Mouse (Mus musculus): ENCODE results near the gene Htr6. TPM values are rescaled to one million over a fixed set of nuclear protein-coding genes. Genes with fewer than 3 reads are reported as not detected.

The Htr6 gene
- polyA plus RNA-seq, 1 experiment from 2014 or later = not detected

- 41% methylated on average over 4 of the region's 4 CpGs for WGBS
- 0 out of 2 replicates have a peak, but pooled peaks cover 4% of the 10 kb centered on the region for H3K36me3 ChIP-seq (ENCODE audit: control insufficient read depth, insufficient read depth, low read length)
- no peak overlapping the region for H3K4me3 ChIP-seq (replicated peaks; ENCODE audit: low read length)
- H3K4me2 ChIP-seq (ENCODE audit: low read depth, low read length) = no peak overlapping the region
- 0 out of 2 replicates have a peak, but pooled peaks cover 3% of the 10 kb centered on the region for H3K27me3 ChIP-seq (ENCODE audit: control insufficient read depth, insufficient read depth, low read length)
- peaks cover 11% of the 10 kb centered on the region for H3K4me1 ChIP-seq (ENCODE audit: control insufficient read depth, insufficient read depth, low read length)
- ATAC-seq (ENCODE audit: insufficient read depth, low FRiP score) = no peak; the same call in 1 of the 2 replicates
- H3K9ac ChIP-seq (ENCODE audit: low read length) = no peak overlapping the region
- peaks cover 4% of the 10 kb centered on the region for H3K9me3 ChIP-seq (replicated peaks; ENCODE audit: control insufficient read depth, low read length)
- no peak overlapping the region for H3K27ac ChIP-seq (ENCODE audit: low read length)
Measured at GRCm38 (mm10) chr4:139034540-139034939, 40.8 kb downstream of the Htr6 start.

GRCm38 (mm10) chr4:139034010-139034367 is 41.4 kb downstream of the Htr6 start:
- 76% methylated on average over 8 of the region's 8 CpGs for WGBS
- Histone ChIP-seq H3K4me3 (replicated peaks; ENCODE audit: low read length) (no peak overlapping the region), H3K4me1 (ENCODE audit: control insufficient read depth, insufficient read depth, low read length) (peaks cover 11% of the 10 kb centered on the region), H3K27me3 (ENCODE audit: control insufficient read depth, insufficient read depth, low read length) (no peaks in the 10 kb centered on the region), H3K4me2 (ENCODE audit: low read depth, low read length) (no peak overlapping the region), H3K27ac (ENCODE audit: low read length) (no peak overlapping the region), H3K9me3 (replicated peaks; ENCODE audit: control insufficient read depth, low read length) (peaks cover 4% of the 10 kb centered on the region), H3K9ac (ENCODE audit: low read length) (no peak overlapping the region), H3K36me3 (ENCODE audit: control insufficient read depth, insufficient read depth, low read length) (0 out of 2 replicates have a peak, but pooled peaks cover 4% of the 10 kb centered on the region)
- no peak for ATAC-seq (ENCODE audit: insufficient read depth, low FRiP score)

GRCm38 (mm10) chr4:139033263-139034009 is 41.9 kb downstream of the Htr6 start:
- no peak overlapping the region for H3K27ac ChIP-seq (ENCODE audit: low read length)

GRCm38 (mm10) chr4:139032521-139032920 is 42.8 kb downstream of the Htr6 start:
- 77% methylated on average over 12 of the region's 12 CpGs for WGBS
- no peaks in the 10 kb centered on the region for H3K27me3 ChIP-seq (ENCODE audit: control insufficient read depth, insufficient read depth, low read length)

More at GRCm38 (mm10) chr4:139033263-139034009, 41.9 kb downstream of the Htr6 start:
- ATAC-seq (ENCODE audit: insufficient read depth, low FRiP score) = no peak
- H3K4me2 ChIP-seq (ENCODE audit: low read depth, low read length) = no peak overlapping the region
- H3K4me1 ChIP-seq (ENCODE audit: control insufficient read depth, insufficient read depth, low read length) = peaks cover 8% of the 10 kb centered on the region
- 79% methylated on average over 11 of the region's 11 CpGs for WGBS
- H3K4me3 ChIP-seq (replicated peaks; ENCODE audit: low read length) = no peak overlapping the region
- 0 out of 2 replicates have a peak, but pooled peaks cover 4% of the 10 kb centered on the region for H3K36me3 ChIP-seq (ENCODE audit: control insufficient read depth, insufficient read depth, low read length)
- peaks cover 4% of the 10 kb centered on the region for H3K9me3 ChIP-seq (replicated peaks; ENCODE audit: control insufficient read depth, low read length)
- no peaks in the 10 kb centered on the region for H3K27me3 ChIP-seq (ENCODE audit: control insufficient read depth, insufficient read depth, low read length)
- no peak overlapping the region for H3K9ac ChIP-seq (ENCODE audit: low read length)

GRCm38 (mm10) chr4:139030675-139031074 is 44.7 kb downstream of the Htr6 start:
- WGBS = 42% methylated on average over 6 of the region's 6 CpGs
- ATAC-seq (ENCODE audit: insufficient read depth, low FRiP score) = no peak

More at GRCm38 (mm10) chr4:139032521-139032920, 42.8 kb downstream of the Htr6 start:
- no peak for ATAC-seq (ENCODE audit: insufficient read depth, low FRiP score)
- H3K27ac ChIP-seq (ENCODE audit: low read length) = no peak overlapping the region
- no peak overlapping the region for H3K4me3 ChIP-seq (replicated peaks; ENCODE audit: low read length)
- H3K4me1 ChIP-seq (ENCODE audit: control insufficient read depth, insufficient read depth, low read length) = peaks cover 1% of the 10 kb centered on the region
- H3K9ac ChIP-seq (ENCODE audit: low read length) = no peak overlapping the region
- H3K9me3 ChIP-seq (replicated peaks; ENCODE audit: control insufficient read depth, low read length) = peaks cover 4% of the 10 kb centered on the region
- 0 out of 2 replicates have a peak, but pooled peaks cover 4% of the 10 kb centered on the region for H3K36me3 ChIP-seq (ENCODE audit: control insufficient read depth, insufficient read depth, low read length)
- H3K4me2 ChIP-seq (ENCODE audit: low read depth, low read length) = no peak overlapping the region

GRCm38 (mm10) chr4:139024379-139024778 is 51.0 kb downstream of the Htr6 start:
- Histone ChIP-seq H3K36me3 (ENCODE audit: control insufficient read depth, insufficient read depth, low read length) (no peaks in the 10 kb centered on the region), H3K4me2 (ENCODE audit: low read depth, low read length) (no peak overlapping the region), H3K9me3 (replicated peaks; ENCODE audit: control insufficient read depth, low read length) (no peaks in the 10 kb centered on the region), H3K27me3 (ENCODE audit: control insufficient read depth, insufficient read depth, low read length) (no peaks in the 10 kb centered on the region), H3K4me3 (replicated peaks; ENCODE audit: low read length) (no peak overlapping the region), H3K4me1 (ENCODE audit: control insufficient read depth, insufficient read depth, low read length) (no peaks in the 10 kb centered on the region), H3K9ac (ENCODE audit: low read length) (no peak overlapping the region), H3K27ac (ENCODE audit: low read length) (no peak overlapping the region)
- WGBS = 34% methylated on average over 2 of the region's 2 CpGs
- no peak for ATAC-seq (ENCODE audit: insufficient read depth, low FRiP score)

More at GRCm38 (mm10) chr4:139030675-139031074, 44.7 kb downstream of the Htr6 start:
- no peak overlapping the region for H3K4me3 ChIP-seq (replicated peaks; ENCODE audit: low read length)
- H3K9ac ChIP-seq (ENCODE audit: low read length) = no peak overlapping the region
- no peak overlapping the region for H3K27ac ChIP-seq (ENCODE audit: low read length)
- H3K4me2 ChIP-seq (ENCODE audit: low read depth, low read length) = no peak overlapping the region
- no peaks in the 10 kb centered on the region for H3K27me3 ChIP-seq (ENCODE audit: control insufficient read depth, insufficient read depth, low read length)
- H3K4me1 ChIP-seq (ENCODE audit: control insufficient read depth, insufficient read depth, low read length) = no peaks in the 10 kb centered on the region
- H3K36me3 ChIP-seq (ENCODE audit: control insufficient read depth, insufficient read depth, low read length) = 0 out of 2 replicates have a peak, but pooled peaks cover 2% of the 10 kb centered on the region
- no peaks in the 10 kb centered on the region for H3K9me3 ChIP-seq (replicated peaks; ENCODE audit: control insufficient read depth, low read length)

- Histone ChIP-seq H3K27ac (ENCODE audit: low read length) (no peak overlapping the region), H3K4me2 (ENCODE audit: low read depth, low read length) (no peak overlapping the region), H3K4me3 (replicated peaks; ENCODE audit: low read length) (no peak overlapping the region), H3K27me3 (ENCODE audit: control insufficient read depth, insufficient read depth, low read length) (no peaks in the 10 kb centered on the region), H3K9ac (ENCODE audit: low read length) (no peak overlapping the region), H3K9me3 (replicated peaks; ENCODE audit: control insufficient read depth, low read length) (no peaks in the 10 kb centered on the region), H3K4me1 (ENCODE audit: control insufficient read depth, insufficient read depth, low read length) (no peaks in the 10 kb centered on the region), H3K36me3 (ENCODE audit: control insufficient read depth, insufficient read depth, low read length) (no peaks in the 10 kb centered on the region)
- no peak; the same call in 1 of the 2 replicates for ATAC-seq (ENCODE audit: insufficient read depth, low FRiP score)
- 60% methylated on average over 3 of the region's 3 CpGs for WGBS
Measured at GRCm38 (mm10) chr4:139020385-139020784, 55.0 kb downstream of the Htr6 start.

- peaks cover 5% of the 10 kb centered on the region; the same call in 1 of the 2 replicates for H3K9me3 ChIP-seq (replicated peaks; ENCODE audit: control insufficient read depth, low read length)
- H3K4me2 ChIP-seq (ENCODE audit: low read depth, low read length) = no peak overlapping the region
- no peak overlapping the region for H3K9ac ChIP-seq (ENCODE audit: low read length)
- no peaks in the 10 kb centered on the region for H3K27me3 ChIP-seq (ENCODE audit: control insufficient read depth, insufficient read depth, low read length)
- H3K4me3 ChIP-seq (replicated peaks; ENCODE audit: low read length) = no peak overlapping the region
- ATAC-seq (ENCODE audit: insufficient read depth, low FRiP score) = peak; percentile 41; the same call in 1 of the 2 replicates
- no peaks in the 10 kb centered on the region for H3K36me3 ChIP-seq (ENCODE audit: control insufficient read depth, insufficient read depth, low read length)
- no peaks in the 10 kb centered on the region for H3K4me1 ChIP-seq (ENCODE audit: control insufficient read depth, insufficient read depth, low read length)
- WGBS = 48% methylated on average over 13 of the region's 13 CpGs
- H3K27ac ChIP-seq (ENCODE audit: low read length) = no peak overlapping the region
Measured at GRCm38 (mm10) chr4:139019413-139019812, 56.0 kb downstream of the Htr6 start.

- Histone ChIP-seq H3K4me3 (replicated peaks; ENCODE audit: low read length) (no peak overlapping the region), H3K9ac (ENCODE audit: low read length) (no peak overlapping the region), H3K9me3 (replicated peaks; ENCODE audit: control insufficient read depth, low read length) (peaks cover 6% of the 10 kb centered on the region; the same call in 1 of the 2 replicates), H3K27me3 (ENCODE audit: control insufficient read depth, insufficient read depth, low read length) (no peaks in the 10 kb centered on the region), H3K27ac (ENCODE audit: low read length) (no peak overlapping the region), H3K36me3 (ENCODE audit: control insufficient read depth, insufficient read depth, low read length) (no peaks in the 10 kb centered on the region), H3K4me2 (ENCODE audit: low read depth, low read length) (no peak overlapping the region), H3K4me1 (ENCODE audit: control insufficient read depth, insufficient read depth, low read length) (no peaks in the 10 kb centered on the region)
- ATAC-seq (ENCODE audit: insufficient read depth, low FRiP score) = no peak
- WGBS = 65% methylated on average over 4 of the region's 4 CpGs
Measured at GRCm38 (mm10) chr4:139018976-139019375, 56.4 kb downstream of the Htr6 start.
